In the genomic region with DNA sequence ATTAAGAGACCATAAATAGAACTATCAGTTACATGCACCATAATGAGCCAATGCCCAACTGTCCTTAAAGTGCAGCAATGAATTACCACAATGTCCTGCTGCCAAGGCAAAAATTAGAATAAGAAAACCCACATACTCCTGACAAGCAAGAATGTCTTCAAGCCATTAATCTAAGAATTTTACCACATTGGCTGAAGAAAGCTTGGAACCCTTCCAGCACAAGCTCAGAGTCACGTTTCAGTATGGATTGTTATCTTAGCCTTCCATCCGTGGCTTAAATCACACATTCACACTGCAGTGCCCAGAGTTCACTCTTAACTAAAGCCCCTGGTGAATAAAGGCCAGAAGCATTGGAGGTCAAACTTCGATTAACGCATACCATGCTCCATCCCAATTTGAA, we compare ENCODE assay signal across 13 mouse cellular contexts.
DNase-seq lines count a peak whose midpoint lies in the region; ATAC-seq lines count a peak whose summit lies in the region.
"Had no signal": no experiment of that assay in that cellular context is flagged by ENCODE, and none has a peak within 500 bp of the region (broad histone marks: within the 10 kb centered on the region; RNA-seq: fewer than 3 reads in every experiment).

No protein-coding gene starts in this region.

- peak; percentile 83; the same call in 1 of the 2 replicates for ATAC-seq in kidney, embryonic 16.5 days (ENCODE audit: low FRiP score, low TSS enrichment)
- peak; percentile 55 for ATAC-seq in embryonic facial prominence, embryonic 14.5 days (ENCODE audit: low read depth)
- ATAC-seq in CD4-positive, CD25-positive, alpha-beta regulatory T cell, adult 4 months, result no peak
- ATAC-seq: intestine, embryonic 15.5 days had no signal

- no peak for DNase-seq in kidney, adult 9 months
- peak; percentile 31 for DNase-seq in adipocyte (ENCODE audit: low spot score)
- peak; percentile 71 for DNase-seq in embryonic facial prominence, embryonic 14.5 days (ENCODE audit: low spot score)
- DNase-seq in kidney, postnatal 14 days, result peak; percentile 43
- DNase-seq in c-Kit-positive CD71-positive TER-119-positive erythroid progenitor cells, embryonic 14.5 days (ENCODE audit: low spot score), result no peak
- DNase-seq: gastrocnemius, postnatal 25 days; spleen, adult 18-20 months had no signal

- no peak overlapping the region for H3K4me3 ChIP-seq in kidney, embryonic 16.5 days (ENCODE audit: low read length)
- no peak overlapping the region for H3K4me3 ChIP-seq in embryonic facial prominence, embryonic 14.5 days (ENCODE audit: low read depth, low read length)
- H3K4me3 ChIP-seq: erythroblast, embryonic 14.5 days; intestine, embryonic 15.5 days; left cerebral cortex, adult 2 months had no signal

- no peaks in the 10 kb centered on the region for H3K27me3 ChIP-seq in kidney, embryonic 16.5 days (ENCODE audit: insufficient read depth, low read length)
- H3K27me3 ChIP-seq in embryonic facial prominence, embryonic 14.5 days (replicated peaks; ENCODE audit: control insufficient read depth, insufficient read depth, low read length), result no peaks in the 10 kb centered on the region
- H3K27me3 ChIP-seq: intestine, embryonic 15.5 days had no signal

- H3K36me3 ChIP-seq in kidney, embryonic 16.5 days (ENCODE audit: insufficient read depth, low read length), result no peaks in the 10 kb centered on the region
- no peaks in the 10 kb centered on the region for H3K36me3 ChIP-seq in embryonic facial prominence, embryonic 14.5 days (ENCODE audit: control insufficient read depth, insufficient read depth, low read length)
- H3K36me3 ChIP-seq: intestine, embryonic 15.5 days had no signal

- 2% methylated on average over 4 of the region's 4 CpGs for WGBS in kidney, embryonic 16.5 days
- WGBS in embryonic facial prominence, embryonic 14.5 days, result 29% methylated on average over 4 of the region's 4 CpGs

- H3K4me1 ChIP-seq in kidney, embryonic 16.5 days (ENCODE audit: insufficient read depth, low read length), result peaks cover 13% of the 10 kb centered on the region
- peaks cover 14% of the 10 kb centered on the region for H3K4me1 ChIP-seq in embryonic facial prominence, embryonic 14.5 days (ENCODE audit: control insufficient read depth, insufficient read depth, low read length)
- H3K4me1 ChIP-seq: intestine, embryonic 15.5 days had no signal

- peak overlapping the region; percentile 26 for H3K4me2 ChIP-seq in kidney, embryonic 16.5 days (replicated peaks; ENCODE audit: low read depth, low read length)
- 0 out of 2 replicates have a peak overlapping the region, but pooled peaks have one; percentile 12 for H3K4me2 ChIP-seq in embryonic facial prominence, embryonic 14.5 days (ENCODE audit: low read depth, low read length)
- H3K4me2 ChIP-seq: intestine, embryonic 15.5 days; liver, embryonic 11.5 days had no signal

- H3K9me3 ChIP-seq in kidney, embryonic 16.5 days (ENCODE audit: low read length), result no peaks in the 10 kb centered on the region
- H3K9me3 ChIP-seq in embryonic facial prominence, embryonic 14.5 days (ENCODE audit: control insufficient read depth, low read length), result no peaks in the 10 kb centered on the region
- H3K9me3 ChIP-seq: intestine, embryonic 15.5 days had no signal

- H3K27ac ChIP-seq in kidney, embryonic 16.5 days (ENCODE audit: low read length), result peak overlapping the region; percentile 48; the same call in 1 of the 2 replicates
- H3K27ac ChIP-seq in embryonic facial prominence, embryonic 14.5 days (replicated peaks; ENCODE audit: low read depth, low read length), result 0 out of 2 replicates have a peak overlapping the region, but pooled peaks have one; percentile 33
- H3K27ac ChIP-seq: intestine, embryonic 15.5 days; left cerebral cortex, adult 2 months had no signal

- no peak overlapping the region for H3K9ac ChIP-seq in kidney, embryonic 16.5 days (replicated peaks; ENCODE audit: low read length)
- no peak overlapping the region for H3K9ac ChIP-seq in embryonic facial prominence, embryonic 14.5 days (ENCODE audit: low read depth, low read length)
- H3K9ac ChIP-seq: intestine, embryonic 15.5 days had no signal

Comparison
In these comparisons a context has a peak if more than half of its experiments do, and no peak if none do; other contexts are left out.
1. DNase-seq: peak in adipocyte (single experiment), embryonic facial prominence, embryonic 14.5 days (single experiment) and kidney, postnatal 14 days (single experiment); none in kidney, adult 9 months (single experiment) and c-Kit-positive CD71-positive TER-119-positive erythroid progenitor cells, embryonic 14.5 days (single experiment).